Mouse (Mus musculus): ENCODE results near the gene Gm27021.

GRCm38 (mm10) chr8:120664566-120664965 lies 3.3 kb downstream of the Gm27021 start:
- TF ChIP-seq CTCF (IDR thresholded peaks at IDR 0.05; ENCODE audit: borderline replicate concordance, extremely low read depth, insufficient read depth, insufficient read length) (no peak), POLR2A (IDR thresholded peaks at IDR 0.05; ENCODE audit: borderline replicate concordance, extremely low read depth, insufficient read depth, insufficient read length, poor library complexity, severe bottlenecking) (no peak)
